Mouse (Mus musculus) hindbrain, embryonic 15.5 days (tissue): ENCODE results near the gene Lrrc49. TPM values are rescaled to one million over a fixed set of nuclear protein-coding genes. Genes with fewer than 3 reads are reported as not detected.

Experiments used
- ATAC-seq: fragments of 200-750 bp; cut with Nextera tagmentation; 2 replicates; pipeline ENCODE4 v1.8.0; 2017; ENCODE audit warnings: low read depth, moderate number of reproducible peaks, moderate TSS enrichment; ENCODE audit not compliant: low FRiP score
- H3K27ac ChIP-seq: fragments of 300-500 bp; sonication (generic); replicated peaks from 2 replicates; pipeline ENCODE4 v1.5.1; 2015; ENCODE audit warnings: mild to moderate bottlenecking, inconsistent platforms
- H3K27me3 ChIP-seq: fragments of 300-500 bp; sonication (generic); 2 replicates; pipeline ENCODE4 v1.6.1; 2015; ENCODE audit warnings: control low read depth, inconsistent platforms
- H3K36me3 ChIP-seq: fragments of 300-500 bp; sonication (generic); 2 replicates; pipeline ENCODE4 v1.6.1; 2015; ENCODE audit warnings: control low read depth, inconsistent platforms
- H3K4me1 ChIP-seq: fragments of 300-500 bp; sonication (generic); replicated peaks from 2 replicates; pipeline ENCODE4 v1.6.1; 2015; ENCODE audit warnings: control low read depth, inconsistent platforms
- H3K4me2 ChIP-seq: fragments of 300-500 bp; sonication (generic); 2 replicates; pipeline ENCODE4 v1.6.1; 2015; ENCODE audit warnings: moderate library complexity, mild to moderate bottlenecking, inconsistent platforms
- H3K4me3 ChIP-seq: fragments of 300-500 bp; sonication (generic); 2 replicates; pipeline ENCODE4 v1.5.1; 2015; ENCODE audit warnings: mild to moderate bottlenecking, inconsistent platforms
- H3K9ac ChIP-seq: fragments of 300-500 bp; sonication (generic); 2 replicates; pipeline ENCODE4 v1.6.1; 2015; ENCODE audit warnings: inconsistent platforms
- H3K9me3 ChIP-seq: fragments of 300-500 bp; sonication (generic); 2 replicates; pipeline ENCODE4 v1.6.1; 2016; ENCODE audit warnings: control low read depth, inconsistent platforms
- WGBS: fragments of 180-500 bp; shearing (Covaris S2); methylation state at CpG from one replicate; pipeline ENCODE4 v1.1.7; 2015; 5-methylcytosine and 5-hydroxymethylcytosine counted together
- polyA plus RNA-seq: library from polyadenylated mRNA; unstranded; fragments of >200 nt; fragmentation: Nextera tagmentation; extraction: Ambion mirVana; gene quantifications from 2 replicates; pipeline ENCODE4 v1.2.1, GENCODE M21; 2015

The Lrrc49 gene
- polyA plus RNA-seq, 1 experiment from 2014 or later: 71.4 TPM

DNA sequence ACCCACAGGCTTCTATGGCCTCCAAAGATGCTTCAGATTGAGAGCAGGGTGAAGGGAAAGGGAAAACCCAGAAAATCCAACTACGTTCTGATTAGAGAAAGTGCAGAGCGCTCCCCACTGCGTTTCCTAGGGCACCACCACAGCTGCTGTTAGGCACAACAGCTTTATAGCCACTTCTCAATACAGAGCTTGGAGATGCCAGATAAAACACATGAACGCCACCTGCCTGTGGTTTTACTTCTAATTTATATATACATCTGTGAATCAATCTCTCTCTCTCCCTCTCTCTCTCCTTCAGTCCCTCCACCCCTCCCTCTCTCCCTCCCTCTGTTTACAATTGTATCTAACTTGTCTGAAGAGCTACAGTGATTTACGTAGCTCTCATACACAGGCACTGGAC lies 95.6 kb downstream of the Lrrc49 start:
- no peak overlapping the region for H3K4me3 ChIP-seq
- no peaks in the 10 kb centered on the region for H3K27me3 ChIP-seq
- no peak for ATAC-seq
- H3K4me2 ChIP-seq: no peak overlapping the region
- WGBS: 81% methylated on average over 5 of the region's 5 CpGs
- H3K9me3 ChIP-seq: no peaks in the 10 kb centered on the region
- peaks cover 69% of the 10 kb centered on the region for H3K36me3 ChIP-seq
- H3K27ac ChIP-seq: no peak overlapping the region
- H3K9ac ChIP-seq: no peak overlapping the region
- no peaks in the 10 kb centered on the region for H3K4me1 ChIP-seq

DNA sequence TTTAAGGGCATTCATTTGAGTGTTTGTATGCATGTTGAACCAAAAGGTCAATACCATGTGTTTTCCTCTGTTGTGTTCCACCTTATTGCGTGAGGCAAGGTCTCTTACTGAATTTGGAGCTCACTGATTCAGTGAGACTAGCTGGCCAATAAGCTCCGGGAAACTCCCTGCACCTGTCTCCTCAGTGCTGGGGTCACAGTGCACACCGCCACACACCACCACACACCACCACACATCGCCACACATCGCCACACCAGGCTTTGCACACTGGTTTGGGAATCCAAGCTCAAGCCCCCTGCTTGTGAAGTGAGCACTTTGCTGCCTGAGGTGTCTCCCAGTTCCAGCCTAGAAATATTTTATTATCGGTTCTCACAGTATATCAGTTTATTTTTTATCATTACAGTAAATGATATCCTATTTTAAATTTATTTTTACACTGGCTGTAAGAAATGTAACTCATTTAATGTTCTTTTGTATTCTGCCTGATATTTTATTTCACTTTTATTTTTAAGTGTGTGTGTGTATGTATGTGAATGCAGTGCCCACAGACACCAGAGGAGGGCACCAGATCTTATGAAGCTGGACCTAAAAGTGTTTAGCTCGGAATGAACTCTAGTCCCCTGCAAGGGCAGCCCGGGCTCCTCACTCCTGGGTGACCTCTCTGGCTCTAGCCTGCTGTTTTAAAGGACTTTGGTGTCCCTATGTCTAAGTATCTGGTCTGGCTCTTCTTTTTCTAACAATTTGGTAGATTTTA lies 96.9 kb downstream of the Lrrc49 start:
- no peaks in the 10 kb centered on the region for H3K27me3 ChIP-seq
- H3K4me2 ChIP-seq: no peak overlapping the region
- H3K9ac ChIP-seq: no peak overlapping the region
- peaks cover 72% of the 10 kb centered on the region for H3K36me3 ChIP-seq
- ATAC-seq: no peak
- H3K9me3 ChIP-seq: no peaks in the 10 kb centered on the region
- no peaks in the 10 kb centered on the region for H3K4me1 ChIP-seq
- no peak overlapping the region for H3K4me3 ChIP-seq
- 97% methylated on average over 8 of the region's 8 CpGs for WGBS
- no peak overlapping the region for H3K27ac ChIP-seq

DNA sequence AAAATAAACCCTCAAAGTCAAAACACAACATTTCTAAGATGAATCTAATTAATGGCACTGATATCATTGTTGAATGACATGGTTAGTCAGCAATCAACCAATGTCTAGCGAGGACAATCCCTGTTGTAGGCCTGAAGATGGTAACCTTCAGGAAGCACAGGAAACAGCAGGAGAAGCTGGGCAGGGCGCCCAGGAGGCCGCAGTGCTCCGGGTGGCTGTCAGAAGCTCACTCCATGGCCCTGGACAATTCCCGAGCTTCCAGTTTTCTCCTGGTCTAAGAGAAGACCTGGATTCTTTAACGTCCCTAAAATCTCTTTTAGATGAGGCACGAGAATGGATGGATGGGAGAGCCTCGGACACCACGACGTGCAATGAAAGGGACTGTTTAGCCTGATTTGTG lies 99.0 kb downstream of the Lrrc49 start:
- WGBS: 90% methylated on average over 10 of the region's 10 CpGs
- Histone ChIP-seq H3K4me3 (no peak overlapping the region), H3K27me3 (no peaks in the 10 kb centered on the region), H3K27ac (no peak overlapping the region), H3K4me1 (no peaks in the 10 kb centered on the region), H3K4me2 (no peak overlapping the region), H3K9me3 (no peaks in the 10 kb centered on the region), H3K36me3 (peaks cover 71% of the 10 kb centered on the region), H3K9ac (no peak overlapping the region)
- ATAC-seq: no peak

DNA sequence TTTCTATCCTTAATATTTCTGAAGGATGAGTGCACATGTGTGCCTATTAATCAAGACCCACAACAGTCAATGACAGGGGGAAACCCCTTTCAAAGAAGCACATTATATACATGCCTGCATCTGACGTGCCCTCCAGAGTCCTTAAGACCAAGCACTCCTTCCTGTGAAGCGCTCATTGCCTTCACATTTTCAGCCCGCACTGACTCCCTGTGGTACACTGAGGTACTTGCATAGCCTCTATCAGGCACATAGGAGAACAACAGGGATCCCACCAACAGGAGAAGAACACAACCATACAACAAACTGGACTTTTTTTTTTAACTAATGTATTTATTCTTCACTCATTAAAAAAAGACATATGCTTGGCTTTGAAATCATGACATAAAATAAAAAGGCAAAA lies 101.0 kb downstream of the Lrrc49 start:
- WGBS: 84% methylated on average over 3 of the region's 3 CpGs
- Histone ChIP-seq H3K27me3 (no peaks in the 10 kb centered on the region), H3K4me3 (no peak overlapping the region), H3K9me3 (no peaks in the 10 kb centered on the region), H3K27ac (no peak overlapping the region), H3K4me2 (no peak overlapping the region), H3K9ac (no peak overlapping the region), H3K4me1 (no peaks in the 10 kb centered on the region), H3K36me3 (peaks cover 56% of the 10 kb centered on the region)
- ATAC-seq: no peak

DNA sequence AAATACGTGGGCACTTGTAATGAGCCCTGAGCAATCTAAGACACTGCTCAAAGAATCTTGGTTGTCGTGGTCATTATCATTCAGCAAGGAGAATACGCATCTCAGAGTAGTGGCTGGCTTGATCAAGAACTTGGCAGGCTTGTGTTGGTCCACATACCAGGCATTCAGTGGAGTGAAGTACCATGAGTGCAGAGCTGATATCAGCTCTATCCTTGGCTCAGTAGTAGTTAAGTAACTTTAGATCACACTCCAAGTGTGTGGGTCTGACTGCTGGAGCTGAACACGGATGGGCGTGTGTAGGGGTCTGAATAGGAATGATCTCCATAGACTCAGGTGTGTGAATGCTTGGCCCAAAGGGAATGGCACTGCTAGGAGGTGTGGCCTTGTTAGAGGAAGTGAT lies 102.8 kb downstream of the Lrrc49 start:
- ATAC-seq: no peak
- Histone ChIP-seq H3K27ac (no peak overlapping the region), H3K4me2 (no peak overlapping the region), H3K9me3 (no peaks in the 10 kb centered on the region), H3K36me3 (peaks cover 45% of the 10 kb centered on the region), H3K9ac (no peak overlapping the region), H3K27me3 (no peaks in the 10 kb centered on the region), H3K4me1 (no peaks in the 10 kb centered on the region), H3K4me3 (no peak overlapping the region)
- 94% methylated on average over 5 of the region's 5 CpGs for WGBS

DNA sequence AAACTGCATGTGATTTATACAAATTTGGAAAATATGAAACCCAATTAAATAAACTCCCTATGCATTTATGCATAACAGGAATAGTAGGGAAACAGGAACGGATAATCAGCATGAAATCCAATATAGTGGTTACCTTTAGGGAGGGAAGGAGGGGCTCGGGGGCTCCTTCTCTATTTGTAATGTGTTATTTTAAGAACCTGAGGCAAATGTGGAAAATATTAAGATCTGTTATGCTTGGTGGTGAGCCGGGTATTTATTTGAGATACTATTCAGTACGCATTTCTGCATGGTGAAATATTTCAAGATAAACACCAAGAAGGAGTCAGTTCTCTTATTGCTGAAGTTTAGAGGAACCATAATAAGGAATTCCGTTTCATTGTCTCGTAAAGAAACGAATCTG lies 105.4 kb downstream of the Lrrc49 start:
- Histone ChIP-seq H3K4me2 (no peak overlapping the region), H3K36me3 (peaks cover 28% of the 10 kb centered on the region), H3K27ac (no peak overlapping the region), H3K9ac (no peak overlapping the region), H3K9me3 (no peaks in the 10 kb centered on the region), H3K4me3 (no peak overlapping the region), H3K4me1 (no peaks in the 10 kb centered on the region), H3K27me3 (no peaks in the 10 kb centered on the region)
- ATAC-seq: no peak
- 88% methylated on average over 7 of the region's 7 CpGs for WGBS

DNA sequence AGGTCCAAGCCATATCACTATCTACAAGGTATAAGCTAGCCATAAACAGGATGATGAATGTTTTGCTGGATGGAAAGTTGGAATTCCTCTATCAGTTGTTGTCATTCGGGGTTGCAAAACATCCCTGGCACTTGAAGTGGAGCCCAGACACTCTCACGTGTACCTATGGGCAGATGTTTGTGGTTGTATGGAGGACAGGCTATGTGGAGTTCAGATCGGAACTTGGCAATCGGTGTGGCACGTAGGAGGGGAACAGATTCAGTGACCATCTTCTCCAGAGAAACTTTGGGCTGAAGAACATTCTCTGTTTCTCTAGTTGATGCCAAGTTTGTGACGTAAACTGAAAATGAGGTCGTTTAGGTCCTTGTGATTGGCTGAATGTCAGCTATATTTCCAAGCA lies 114.9 kb downstream of the Lrrc49 start:
- Histone ChIP-seq H3K4me3 (no peak overlapping the region), H3K27ac (no peak overlapping the region), H3K4me2 (no peak overlapping the region), H3K9me3 (no peaks in the 10 kb centered on the region), H3K36me3 (peaks cover 8% of the 10 kb centered on the region; the same call in 1 of the 2 replicates), H3K9ac (no peak overlapping the region), H3K4me1 (0 out of 2 replicates have a peak, but pooled peaks cover 4% of the 10 kb centered on the region), H3K27me3 (no peaks in the 10 kb centered on the region)
- WGBS: 96% methylated on average over 7 of the region's 7 CpGs
- ATAC-seq: no peak

DNA sequence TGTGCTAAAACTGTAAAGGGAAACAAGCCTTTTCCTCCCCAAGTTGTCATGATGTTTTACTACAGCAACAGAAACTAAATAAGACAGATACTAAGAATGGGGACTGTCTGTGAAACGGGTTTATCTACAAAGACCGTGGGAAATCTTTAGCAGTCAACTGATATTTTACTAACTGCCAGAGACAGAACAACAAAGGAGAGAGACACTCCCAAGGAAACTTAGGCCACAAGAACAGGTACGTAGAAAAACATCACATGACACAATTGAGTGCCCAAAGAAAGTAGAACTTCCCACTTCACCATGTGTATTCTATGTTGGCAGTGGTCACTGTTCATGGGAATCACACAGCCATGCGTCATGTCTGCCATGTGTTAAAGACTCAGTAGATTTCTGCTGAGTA lies 116.2 kb downstream of the Lrrc49 start:
- no peak overlapping the region for H3K27ac ChIP-seq
- H3K4me1 ChIP-seq: 0 out of 2 replicates have a peak, but pooled peaks cover 4% of the 10 kb centered on the region
- no peak for ATAC-seq
- no peak overlapping the region for H3K4me2 ChIP-seq
- no peak overlapping the region for H3K4me3 ChIP-seq
- 95% methylated on average over 4 of the region's 4 CpGs for WGBS
- no peaks in the 10 kb centered on the region for H3K36me3 ChIP-seq
- no peaks in the 10 kb centered on the region for H3K9me3 ChIP-seq
- H3K9ac ChIP-seq: no peak overlapping the region
- no peaks in the 10 kb centered on the region for H3K27me3 ChIP-seq

DNA sequence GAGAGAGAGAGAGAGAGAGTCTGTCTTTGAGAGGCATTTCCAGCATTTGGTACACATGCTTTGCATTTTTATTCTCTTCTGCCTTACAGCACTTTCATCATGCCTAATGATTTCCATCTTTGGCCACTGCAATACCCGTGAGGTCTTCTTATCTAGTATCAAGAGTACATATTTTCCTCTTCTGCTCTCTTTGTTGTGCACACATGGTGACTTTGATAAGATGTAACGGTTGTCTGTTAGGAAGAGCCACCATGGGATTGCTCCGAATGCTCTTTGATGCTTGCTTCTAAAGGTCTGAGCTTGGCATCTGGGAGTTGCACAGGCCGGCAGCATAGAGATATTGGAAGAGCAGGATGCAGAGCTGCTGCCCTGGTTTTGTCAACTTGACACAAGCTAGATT lies 116.9 kb downstream of the Lrrc49 start:
- H3K27me3 ChIP-seq: no peaks in the 10 kb centered on the region
- ATAC-seq: no peak
- 0 out of 2 replicates have a peak, but pooled peaks cover 4% of the 10 kb centered on the region for H3K4me1 ChIP-seq
- H3K4me3 ChIP-seq: no peak overlapping the region
- no peak overlapping the region for H3K4me2 ChIP-seq
- no peaks in the 10 kb centered on the region for H3K9me3 ChIP-seq
- H3K9ac ChIP-seq: no peak overlapping the region
- WGBS: 79% methylated on average over 4 of the region's 4 CpGs
- no peak overlapping the region for H3K27ac ChIP-seq
- no peaks in the 10 kb centered on the region for H3K36me3 ChIP-seq

DNA sequence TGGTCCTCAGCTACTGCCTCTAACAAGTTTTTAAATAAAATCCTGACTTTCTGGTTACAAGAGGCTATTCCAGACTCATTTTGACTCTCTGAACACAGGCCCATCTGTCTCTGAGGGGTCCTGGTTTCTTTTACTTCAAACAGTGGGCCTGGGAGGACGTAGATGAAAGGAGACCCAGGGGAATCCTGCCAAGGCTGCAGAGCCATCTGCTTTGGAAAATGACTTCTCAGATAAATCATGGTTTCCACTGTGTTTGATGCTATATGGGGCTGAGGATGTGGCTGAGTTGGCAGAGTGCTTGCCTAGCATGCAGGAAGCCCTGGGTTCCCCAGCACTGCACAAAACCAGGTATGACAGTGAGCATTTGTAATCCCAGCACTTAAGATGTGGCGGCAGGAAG lies 118.6 kb downstream of the Lrrc49 start:
- no peak overlapping the region for H3K27ac ChIP-seq
- no peak overlapping the region for H3K4me2 ChIP-seq
- H3K9ac ChIP-seq: no peak overlapping the region
- no peaks in the 10 kb centered on the region for H3K36me3 ChIP-seq
- 0 out of 2 replicates have a peak, but pooled peaks cover 4% of the 10 kb centered on the region for H3K4me1 ChIP-seq
- no peak overlapping the region for H3K4me3 ChIP-seq
- ATAC-seq: no peak
- no peaks in the 10 kb centered on the region for H3K9me3 ChIP-seq
- H3K27me3 ChIP-seq: no peaks in the 10 kb centered on the region
- 58% methylated on average over 2 of the region's 2 CpGs for WGBS

DNA sequence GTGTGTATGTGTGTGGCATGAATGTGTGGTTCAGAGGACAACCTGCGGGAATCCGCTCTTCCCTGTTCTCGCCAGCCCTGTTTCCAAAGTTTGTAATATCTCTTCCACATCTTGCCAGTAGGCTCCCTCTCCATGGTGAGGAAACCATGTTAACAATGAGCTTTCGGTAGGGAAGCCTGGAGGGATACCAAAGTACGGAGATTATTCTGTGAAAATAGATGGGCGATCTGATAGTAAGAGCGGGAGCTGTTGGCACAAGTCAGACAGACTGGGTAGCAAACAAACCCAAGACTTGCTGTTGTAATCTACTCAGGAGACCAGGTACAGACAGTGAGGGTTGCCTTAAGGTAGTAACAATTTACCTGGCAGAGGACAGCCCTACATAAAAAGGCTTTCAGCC lies 124.1 kb downstream of the Lrrc49 start:
- H3K4me2 ChIP-seq: no peak overlapping the region
- ATAC-seq: no peak
- H3K9me3 ChIP-seq: no peaks in the 10 kb centered on the region
- WGBS: 94% methylated on average over 7 of the region's 7 CpGs
- peaks cover 15% of the 10 kb centered on the region for H3K4me1 ChIP-seq
- H3K9ac ChIP-seq: no peak overlapping the region
- no peak overlapping the region for H3K4me3 ChIP-seq
- no peaks in the 10 kb centered on the region for H3K27me3 ChIP-seq
- no peaks in the 10 kb centered on the region for H3K36me3 ChIP-seq
- H3K27ac ChIP-seq: no peak overlapping the region

DNA sequence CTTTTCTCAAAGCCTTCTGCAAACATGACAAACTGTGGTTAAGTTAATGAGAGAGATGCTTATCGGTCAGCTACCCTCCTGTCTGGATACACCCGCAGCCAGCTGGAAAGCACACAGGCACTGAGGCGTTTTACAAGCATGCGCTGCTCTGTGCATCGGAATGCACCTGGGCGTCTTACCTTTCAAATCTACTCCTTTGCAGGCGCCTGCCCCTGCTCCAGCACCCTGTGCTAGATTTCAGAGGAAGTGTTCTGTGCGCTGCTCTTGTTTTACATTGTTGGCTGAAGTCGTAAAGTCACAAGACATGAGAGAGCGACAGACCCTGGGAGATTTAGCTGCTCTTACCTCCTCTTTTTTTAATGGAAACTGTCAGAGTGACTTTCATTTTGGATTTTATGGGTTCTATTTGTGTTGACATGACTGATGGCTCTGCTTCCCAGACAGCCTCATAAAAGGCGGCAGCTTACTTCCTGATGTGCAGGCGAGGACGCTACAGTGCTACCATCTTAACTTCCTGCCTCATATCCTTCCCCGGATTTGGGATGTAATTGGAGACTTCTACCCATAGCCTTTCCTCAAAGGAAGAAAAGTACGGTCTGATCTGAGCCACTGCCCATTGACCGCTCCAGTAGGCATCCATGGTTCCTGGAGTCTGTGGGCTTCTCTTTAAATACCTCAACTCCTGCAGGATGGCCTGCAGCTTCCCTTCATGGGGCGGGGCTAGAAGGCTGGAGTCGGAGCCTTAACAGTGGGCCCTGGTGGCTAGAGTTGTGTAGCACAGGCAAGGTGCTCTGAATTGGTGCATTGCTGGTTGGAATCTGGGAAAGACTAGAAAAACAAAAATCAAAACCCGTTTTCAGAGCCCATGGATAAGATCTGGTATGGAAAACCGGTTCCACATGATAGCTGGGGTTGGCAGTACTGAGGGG lies 125.3 kb downstream of the Lrrc49 start:
- 69% methylated on average over 20 of the region's 20 CpGs for WGBS
- no peak overlapping the region for H3K4me2 ChIP-seq

More for the DNA sequence above, 125.3 kb downstream of the Lrrc49 start:
- no peak for ATAC-seq
- no peak overlapping the region for H3K4me3 ChIP-seq
- no peaks in the 10 kb centered on the region for H3K36me3 ChIP-seq
- no peaks in the 10 kb centered on the region for H3K27me3 ChIP-seq
- peaks cover 15% of the 10 kb centered on the region for H3K4me1 ChIP-seq
- no peak overlapping the region for H3K27ac ChIP-seq
- H3K9me3 ChIP-seq: no peaks in the 10 kb centered on the region
- H3K9ac ChIP-seq: no peak overlapping the region
